Mouse (Mus musculus): ENCODE results near the gene Atp5f1.
"Not testable (repeated sequence)": the region's sequence is repeated elsewhere in the genome, so short reads cannot be mapped to it uniquely, and the experiment has no call there.

Gene Atp5f1

DNA sequence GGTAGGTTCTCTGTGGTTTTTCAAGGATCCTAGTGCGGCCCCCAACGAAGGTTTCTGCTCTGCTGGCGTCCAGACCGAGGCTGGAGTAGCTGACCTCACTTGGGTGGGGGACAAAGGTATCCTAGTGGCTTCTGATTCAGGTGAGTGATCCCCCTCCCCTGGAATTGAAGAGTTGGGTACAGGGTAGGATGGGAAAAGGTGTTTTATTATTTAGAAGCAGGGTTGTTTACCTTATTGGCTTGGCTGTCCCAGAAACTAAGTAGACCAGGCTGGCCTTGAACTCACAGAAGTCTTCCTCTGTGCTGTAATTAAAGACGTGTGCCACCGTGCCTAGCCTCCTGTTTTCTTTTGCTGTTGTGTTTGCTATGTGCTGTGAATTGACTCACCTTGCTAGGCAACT is at the start of gene Atp5f1:
Gene Atp5f1 (minus strand): TSS at position 101 of the 400 bp plus-strand sequence.
- in situ Hi-C loops (cut with MboI, MseI): loop anchor here (5.0 kb wide), 1 partner anchor 273 kb away; the partner anchor contains the start of gene Ddx20

DNA sequence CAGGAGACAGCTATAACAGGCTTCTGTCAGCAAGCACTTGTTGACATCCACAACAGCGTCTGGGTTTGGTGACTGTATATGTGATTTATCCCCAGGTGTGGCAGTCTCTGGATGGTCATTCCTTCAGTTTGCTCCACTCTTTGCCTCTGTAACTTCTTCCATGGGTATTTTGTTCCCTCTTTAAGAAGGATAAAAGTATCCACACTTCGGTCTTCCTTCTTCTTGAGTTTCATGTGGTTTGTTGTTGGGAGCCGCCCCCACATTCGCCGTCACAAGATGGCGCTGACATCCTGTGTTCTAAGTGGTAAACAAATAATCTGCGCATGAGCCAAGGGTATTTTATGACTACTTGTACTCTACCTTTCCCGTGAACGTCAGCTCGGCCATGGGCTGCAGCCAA is 43.5 kb upstream of the Atp5f1 start:
- in situ Hi-C loops (cut with MboI, MseI): not testable (repeated sequence)

DNA sequence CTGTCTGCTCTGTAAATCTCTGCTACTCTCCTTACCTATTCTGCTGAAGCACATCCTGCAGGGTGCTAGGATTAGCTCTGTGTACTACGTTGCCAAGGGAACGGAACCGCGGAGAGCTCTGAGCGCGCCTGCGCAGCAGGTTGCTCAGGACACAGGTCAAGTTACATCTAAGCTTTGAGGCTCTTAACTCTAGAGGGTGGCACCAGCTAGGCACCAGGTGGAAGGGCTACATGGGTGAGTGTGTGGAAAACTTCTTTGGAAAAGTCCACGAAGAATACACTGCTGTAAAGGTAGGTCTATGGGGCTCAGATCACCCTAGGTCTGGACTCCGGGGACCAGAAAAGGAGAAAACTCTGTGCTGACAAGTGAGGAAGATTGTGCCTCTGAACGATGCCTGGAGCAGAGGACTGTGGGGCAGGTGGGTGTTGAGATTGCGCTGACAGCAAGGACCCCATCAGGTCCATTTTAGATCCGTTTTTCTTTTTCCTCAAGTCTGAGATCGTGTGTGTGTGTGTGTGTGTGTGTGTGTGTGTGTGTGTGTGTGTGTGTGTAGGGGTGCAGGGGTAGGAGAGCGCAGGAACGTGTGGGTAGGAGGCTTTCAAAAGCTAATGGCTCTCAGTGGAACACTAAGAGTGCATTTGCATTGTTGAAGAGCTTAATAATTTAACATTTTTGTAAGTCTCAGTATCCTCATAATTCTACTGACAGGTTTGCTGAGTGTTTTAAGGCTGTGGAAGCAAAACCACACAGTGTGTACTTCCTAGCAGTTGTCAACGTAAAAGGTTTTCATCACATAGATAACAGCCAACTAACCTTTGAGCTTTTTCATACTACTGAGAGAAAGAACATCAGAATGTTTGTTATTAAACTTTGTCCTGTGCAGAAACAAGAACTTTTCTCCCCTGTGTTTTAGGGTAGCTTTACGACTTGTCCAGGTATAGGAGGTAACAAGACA is 41.8 kb upstream of the Atp5f1 start:
- in situ Hi-C loops (cut with MboI, MseI): no loop called here

- in situ Hi-C loops (cut with MboI, MseI): no loop called here
Measured at GRCm38 (mm10) chr3:106000707-106001375, 40.9 kb upstream of the Atp5f1 start.

DNA sequence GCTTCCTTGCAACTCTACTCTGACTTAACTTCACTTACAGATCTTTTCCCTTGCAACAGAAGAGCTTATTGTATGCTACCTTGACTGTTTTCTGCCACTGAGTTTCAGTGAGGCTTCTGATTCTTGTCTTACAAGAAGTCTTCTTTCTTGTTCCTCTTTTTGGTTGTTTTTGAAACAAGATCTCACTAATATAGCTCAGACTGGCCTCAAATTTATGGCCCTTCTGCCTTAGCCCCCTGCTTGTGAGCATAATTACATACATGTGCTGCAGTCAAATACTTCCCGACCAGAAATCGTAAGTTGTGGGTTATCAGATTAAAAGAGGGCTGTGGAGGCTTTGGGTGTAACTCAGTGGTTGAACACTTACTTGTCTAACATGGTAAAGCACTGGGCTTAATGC is 34.8 kb upstream of the Atp5f1 start:
- in situ Hi-C loops (cut with MboI, MseI): loop anchor here (5.0 kb wide), 2 partner anchors 73 to 453 kb away; no protein-coding TSS in a partner anchor

GRCm38 (mm10) chr3:105991653-105992283 is 31.9 kb upstream of the Atp5f1 start:
- in situ Hi-C loops (cut with MboI, MseI): loop anchor here (5.0 kb wide), 2 partner anchors 76 to 456 kb away; no protein-coding TSS in a partner anchor

GRCm38 (mm10) chr3:105989611-105990010 is 29.7 kb upstream of the Atp5f1 start:
- in situ Hi-C loops (cut with MboI, MseI): loop anchor here (5.0 kb wide), 2 partner anchors 78 to 458 kb away; no protein-coding TSS in a partner anchor

DNA sequence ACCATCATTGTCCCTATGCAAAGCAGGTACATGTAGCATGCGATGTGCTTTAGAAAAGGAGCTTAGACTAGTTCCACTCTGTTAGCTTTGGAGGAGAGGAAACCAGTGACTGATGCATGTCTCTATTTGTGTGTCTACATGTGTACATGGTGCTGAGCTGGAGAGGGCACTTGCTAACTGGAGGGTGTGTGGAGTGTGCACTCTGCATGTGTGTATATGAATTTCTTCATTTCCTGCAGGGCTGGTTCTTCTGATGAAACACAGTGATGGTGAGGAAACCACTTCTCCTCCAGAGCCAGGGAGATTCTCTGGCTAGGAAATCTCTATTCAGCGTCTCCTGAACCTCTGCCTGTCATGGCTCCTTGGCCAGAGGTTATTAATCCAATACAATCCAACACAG is 14.3 kb upstream of the Atp5f1 start:
- in situ Hi-C loops (cut with MboI, MseI): no loop called here

- in situ Hi-C loops (cut with MboI, MseI): no loop called here
Measured at GRCm38 (mm10) chr3:105973411-105973810, 13.5 kb upstream of the Atp5f1 start, which contains the start of gene Ovgp1. Gene Ovgp1, plus strand, starts transcription at chr3:105973711.

DNA sequence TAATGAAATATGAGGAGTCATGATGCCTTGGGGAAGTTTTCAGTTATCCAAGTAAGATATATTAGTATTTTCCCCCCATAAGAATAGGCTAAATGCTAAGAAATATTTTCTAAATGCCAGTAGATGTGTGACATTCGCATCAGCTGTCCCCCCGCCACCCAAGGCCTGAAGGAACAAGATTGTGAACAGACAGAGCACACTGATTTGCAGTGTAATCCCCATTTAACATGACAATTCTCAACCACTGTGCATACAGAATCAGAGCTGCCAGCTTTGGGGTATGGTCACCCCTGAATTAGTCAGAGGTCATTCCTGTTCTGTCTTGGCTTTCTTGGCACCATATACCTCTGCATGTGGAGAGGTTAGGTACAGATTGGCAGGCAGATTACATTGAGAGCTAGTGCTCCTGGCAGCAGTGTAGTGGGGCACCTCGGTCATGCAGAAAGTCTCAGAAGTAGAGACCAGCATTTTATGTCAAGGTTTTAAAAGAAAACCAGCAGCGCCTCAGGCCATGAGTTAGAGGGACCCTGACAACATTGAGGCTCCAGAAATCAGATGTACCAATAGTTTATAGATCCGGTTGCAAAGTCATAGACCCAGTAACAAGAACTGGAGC is 12.0 kb upstream of the Atp5f1 start:
- in situ Hi-C loops (cut with MboI, MseI): no loop called here

GRCm38 (mm10) chr3:105960700-105961099 is 801 bp upstream of the Atp5f1 start:
- in situ Hi-C loops (cut with MboI, MseI): no loop called here

DNA sequence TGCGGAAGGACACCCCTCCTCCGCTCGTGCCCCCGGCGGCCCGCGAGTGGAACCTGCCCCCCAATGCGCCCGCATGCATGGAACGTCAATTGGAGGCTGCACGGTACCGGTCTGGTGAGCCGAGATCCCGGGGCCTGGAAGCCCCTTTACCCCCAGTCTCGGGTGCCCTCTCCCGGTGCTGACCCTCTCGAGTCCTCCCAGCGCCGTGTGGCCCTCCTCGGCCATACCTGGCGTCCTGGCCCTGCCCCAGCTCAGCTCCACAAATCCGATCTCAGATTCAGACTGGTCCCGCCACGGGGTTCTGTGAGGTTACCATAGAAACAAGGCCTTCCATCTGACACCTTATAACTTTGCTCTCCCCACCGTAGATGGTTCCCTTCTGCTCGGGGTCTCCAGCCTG is 314 bp downstream of the Atp5f1 start:
- in situ Hi-C loops (cut with MboI, MseI): loop anchor here (5.0 kb wide), 1 partner anchor 272 kb away; the partner anchor contains the start of gene Ddx20

DNA sequence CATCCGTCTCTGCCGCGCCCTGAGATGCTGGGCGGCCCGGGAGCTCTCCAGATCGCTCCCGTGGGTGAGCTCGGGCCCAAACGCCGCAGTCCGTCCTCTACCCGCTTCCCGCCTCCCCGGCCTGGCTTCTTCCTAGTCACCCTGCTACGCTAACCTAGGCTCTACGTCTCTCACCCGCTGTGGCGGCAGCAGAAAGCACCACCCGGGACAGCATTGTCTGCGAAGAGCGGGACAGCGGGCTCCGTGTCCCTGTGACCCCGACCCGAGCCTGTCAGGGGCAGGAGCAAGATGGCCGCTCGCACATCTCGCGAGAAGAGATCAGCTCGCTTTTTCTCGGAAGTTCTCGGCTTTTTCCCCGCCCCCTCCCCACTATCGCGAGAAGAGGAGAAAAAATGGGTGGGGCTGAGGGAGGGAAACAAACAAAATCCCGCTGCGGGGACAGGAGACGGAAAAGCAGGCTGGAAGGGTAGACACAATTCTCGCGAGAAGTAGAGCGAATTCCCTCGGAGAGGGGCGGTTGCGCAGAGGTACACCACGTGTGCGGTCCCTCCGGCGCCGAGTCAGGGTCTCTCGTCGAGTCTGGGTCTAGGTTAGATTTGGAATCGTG is 822 bp downstream of the Atp5f1 start, which contains the start of gene Wdr77:
Gene Wdr77 (plus strand): TSS at position 396 of the 607 bp plus-strand sequence.
- in situ Hi-C loops (cut with MboI, MseI): loop anchor here (5.0 kb wide), 1 partner anchor 272 kb away; the partner anchor contains the start of gene Ddx20

- in situ Hi-C loops (cut with MboI, MseI): loop anchor here (5.0 kb wide), 1 partner anchor 271 kb away; the partner anchor contains the start of gene Ddx20
Measured at GRCm38 (mm10) chr3:105958204-105958603, 1.7 kb downstream of the Atp5f1 start.

GRCm38 (mm10) chr3:105957235-105957634 is 2.7 kb downstream of the Atp5f1 start:
- in situ Hi-C loops (cut with MboI, MseI): loop anchor here (5.0 kb wide), 1 partner anchor 270 kb away; the partner anchor contains the start of gene Ddx20

DNA sequence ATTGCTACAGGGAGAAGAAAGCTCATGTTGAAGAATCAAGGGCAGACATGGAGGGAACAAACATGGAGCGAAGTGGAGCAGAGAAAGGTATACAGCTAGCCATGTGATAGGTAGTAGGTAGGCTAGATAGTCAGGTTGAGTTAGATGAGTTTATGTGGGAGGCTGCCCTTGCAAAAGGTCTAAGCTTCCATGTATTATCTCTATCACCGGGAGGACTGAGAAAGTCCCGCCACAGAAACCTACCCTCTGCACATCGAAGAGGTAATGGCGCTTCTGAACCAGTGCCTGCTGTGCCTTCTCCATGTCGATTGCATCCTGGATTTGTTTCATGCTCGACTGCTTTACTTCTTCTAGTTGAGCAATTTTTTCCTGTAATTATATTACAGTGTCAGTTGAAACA is 8.6 kb downstream of the Atp5f1 start:
- in situ Hi-C loops (cut with MboI, MseI): no loop called here

GRCm38 (mm10) chr3:105936111-105936510 is 23.8 kb downstream of the Atp5f1 start:
- in situ Hi-C loops (cut with MboI, MseI): no loop called here

GRCm38 (mm10) chr3:105935033-105935432 is 24.9 kb downstream of the Atp5f1 start:
- in situ Hi-C loops (cut with MboI, MseI): no loop called here

GRCm38 (mm10) chr3:105933926-105934325 is 26.0 kb downstream of the Atp5f1 start:
- in situ Hi-C loops (cut with MboI, MseI): no loop called here

DNA sequence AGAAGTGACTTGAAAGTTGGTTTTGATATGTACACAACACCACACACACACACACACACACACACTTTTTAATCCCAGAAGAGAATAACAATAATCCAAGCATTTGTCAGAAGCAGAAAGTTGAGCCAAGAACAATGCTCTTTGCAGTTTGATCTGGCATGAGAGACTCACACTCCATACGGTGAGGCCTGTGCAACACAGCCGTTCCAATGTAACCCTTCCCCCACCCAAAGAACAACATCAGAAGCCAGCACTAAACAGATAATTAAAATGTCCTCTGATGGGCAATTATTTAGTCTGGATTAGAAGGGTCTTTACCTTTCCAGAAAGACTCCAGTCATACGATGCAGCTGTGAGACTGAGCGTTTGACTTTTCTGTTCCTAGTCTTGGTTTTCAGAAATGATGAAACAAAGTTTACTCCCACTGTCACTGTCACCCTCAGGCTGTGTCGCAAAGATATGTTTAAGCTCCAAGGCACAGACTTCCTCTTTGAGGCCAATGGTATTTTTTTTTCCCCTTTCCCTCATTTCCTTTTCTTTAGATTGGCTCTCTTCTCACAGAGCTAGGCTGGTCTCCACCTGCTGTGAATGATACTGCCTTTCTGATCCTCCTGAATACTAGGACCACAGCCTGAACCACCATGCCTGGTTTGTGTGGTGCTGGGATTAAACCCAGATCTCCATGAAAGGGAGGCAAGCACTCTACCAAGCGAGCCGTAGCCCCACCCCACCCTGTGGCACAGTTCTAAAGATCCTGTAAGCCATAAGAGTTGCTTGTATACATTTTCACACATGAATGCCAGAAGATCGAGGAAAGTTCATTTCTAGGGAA is 27.4 kb downstream of the Atp5f1 start, which contains the start of gene I830077J02Rik:
Gene I830077J02Rik (minus strand): TSS at position 425 of the 832 bp plus-strand sequence.
- in situ Hi-C loops (cut with MboI, MseI): no loop called here
